Mouse (Mus musculus): ENCODE measurements around the gene Gm13101. TPM values are rescaled to one million over a fixed set of nuclear protein-coding genes. Genes with fewer than 3 reads are reported as not detected.
"Not testable (repeated sequence)": the region's sequence is repeated elsewhere in the genome, so short reads cannot be mapped to it uniquely, and the experiment has no call there.

Gene Gm13101
- polyA plus RNA-seq (2014; fragmentation: Nextera tagmentation; extraction: Ambion mirVana) = not detected in 2 replicates

- not testable (repeated sequence) for H3K9me3 ChIP-seq (ENCODE audit: control insufficient read depth, low read length); ATAC-seq (ENCODE audit: low read depth); H3K27me3 ChIP-seq (replicated peaks; ENCODE audit: control insufficient read depth, insufficient read depth, low read length); H3K4me3 ChIP-seq (ENCODE audit: low read depth, low read length); H3K4me2 ChIP-seq (ENCODE audit: low read depth, low read length); H3K9ac ChIP-seq (ENCODE audit: low read depth, low read length); H3K4me1 ChIP-seq (ENCODE audit: control insufficient read depth, insufficient read depth, low read length); DNase-seq (ENCODE audit: low spot score); H3K36me3 ChIP-seq (ENCODE audit: control insufficient read depth, insufficient read depth, low read length); H3K27ac ChIP-seq (replicated peaks; ENCODE audit: low read depth, low read length)
- WGBS = 39% methylated on average over 2 of the region's 2 CpGs
Measured at GRCm38 (mm10) chr4:143966850-143967249, at the start of gene Gm13101. TSS of gene Gm13101 (minus strand) at chr4:143966950.

GRCm38 (mm10) chr4:143994269-143994668 lies 27.5 kb upstream of the Gm13101 start, which contains the start of gene Pramef17:
TSS of gene Pramef17 (minus strand) at chr4:143994369.
- H3K27ac ChIP-seq (replicated peaks; ENCODE audit: low read depth, low read length); H3K9me3 ChIP-seq (ENCODE audit: control insufficient read depth, low read length); DNase-seq (ENCODE audit: low spot score); H3K36me3 ChIP-seq (ENCODE audit: control insufficient read depth, insufficient read depth, low read length); H3K4me3 ChIP-seq (ENCODE audit: low read depth, low read length); H3K4me1 ChIP-seq (ENCODE audit: control insufficient read depth, insufficient read depth, low read length); ATAC-seq (ENCODE audit: low read depth); H3K4me2 ChIP-seq (ENCODE audit: low read depth, low read length); H3K27me3 ChIP-seq (replicated peaks; ENCODE audit: control insufficient read depth, insufficient read depth, low read length); H3K9ac ChIP-seq (ENCODE audit: low read depth, low read length): not testable (repeated sequence)
- WGBS = 61% methylated on average over 3 of the region's 3 CpGs

- DNase-seq (ENCODE audit: low spot score); H3K4me3 ChIP-seq (ENCODE audit: low read depth, low read length); H3K27ac ChIP-seq (replicated peaks; ENCODE audit: low read depth, low read length); H3K27me3 ChIP-seq (replicated peaks; ENCODE audit: control insufficient read depth, insufficient read depth, low read length); H3K36me3 ChIP-seq (ENCODE audit: control insufficient read depth, insufficient read depth, low read length); ATAC-seq (ENCODE audit: low read depth); H3K9me3 ChIP-seq (ENCODE audit: control insufficient read depth, low read length); H3K4me1 ChIP-seq (ENCODE audit: control insufficient read depth, insufficient read depth, low read length); H3K4me2 ChIP-seq (ENCODE audit: low read depth, low read length); H3K9ac ChIP-seq (ENCODE audit: low read depth, low read length): not testable (repeated sequence)
- WGBS = 95% methylated on average over 11 of the region's 17 CpGs
Measured at GRCm38 (mm10) chr4:143988126-143988525, 21.4 kb upstream of the Gm13101 start.

GRCm38 (mm10) chr4:143987475-143987941 lies 20.8 kb upstream of the Gm13101 start:
- not testable (repeated sequence) for H3K4me3 ChIP-seq (ENCODE audit: low read depth, low read length); H3K36me3 ChIP-seq (ENCODE audit: control insufficient read depth, insufficient read depth, low read length); ATAC-seq (ENCODE audit: low read depth); H3K27me3 ChIP-seq (replicated peaks; ENCODE audit: control insufficient read depth, insufficient read depth, low read length); H3K4me2 ChIP-seq (ENCODE audit: low read depth, low read length); H3K4me1 ChIP-seq (ENCODE audit: control insufficient read depth, insufficient read depth, low read length); DNase-seq (ENCODE audit: low spot score); H3K27ac ChIP-seq (replicated peaks; ENCODE audit: low read depth, low read length); H3K9ac ChIP-seq (ENCODE audit: low read depth, low read length); H3K9me3 ChIP-seq (ENCODE audit: control insufficient read depth, low read length)
- WGBS = 96% methylated on average over 7 of the region's 17 CpGs

GRCm38 (mm10) chr4:143985733-143986132 lies 19.0 kb upstream of the Gm13101 start:
- ATAC-seq (ENCODE audit: low read depth); DNase-seq (ENCODE audit: low spot score); H3K36me3 ChIP-seq (ENCODE audit: control insufficient read depth, insufficient read depth, low read length); H3K4me2 ChIP-seq (ENCODE audit: low read depth, low read length); H3K4me1 ChIP-seq (ENCODE audit: control insufficient read depth, insufficient read depth, low read length); H3K9me3 ChIP-seq (ENCODE audit: control insufficient read depth, low read length); H3K9ac ChIP-seq (ENCODE audit: low read depth, low read length); H3K4me3 ChIP-seq (ENCODE audit: low read depth, low read length); H3K27me3 ChIP-seq (replicated peaks; ENCODE audit: control insufficient read depth, insufficient read depth, low read length); H3K27ac ChIP-seq (replicated peaks; ENCODE audit: low read depth, low read length): not testable (repeated sequence)
- WGBS = 94% methylated on average over 2 of the region's 9 CpGs

- H3K4me3 ChIP-seq (ENCODE audit: low read depth, low read length); H3K9ac ChIP-seq (ENCODE audit: low read depth, low read length); H3K4me2 ChIP-seq (ENCODE audit: low read depth, low read length); H3K9me3 ChIP-seq (ENCODE audit: control insufficient read depth, low read length); H3K36me3 ChIP-seq (ENCODE audit: control insufficient read depth, insufficient read depth, low read length); DNase-seq (ENCODE audit: low spot score); ATAC-seq (ENCODE audit: low read depth); H3K4me1 ChIP-seq (ENCODE audit: control insufficient read depth, insufficient read depth, low read length); H3K27me3 ChIP-seq (replicated peaks; ENCODE audit: control insufficient read depth, insufficient read depth, low read length); H3K27ac ChIP-seq (replicated peaks; ENCODE audit: low read depth, low read length): not testable (repeated sequence)
- WGBS = no CpG with 5 or more reads among the region's 7 CpGs
Measured at GRCm38 (mm10) chr4:143985165-143985564, 18.4 kb upstream of the Gm13101 start.

GRCm38 (mm10) chr4:143983446-143983845 lies 16.7 kb upstream of the Gm13101 start:
- H3K36me3 ChIP-seq (ENCODE audit: control insufficient read depth, insufficient read depth, low read length); H3K9ac ChIP-seq (ENCODE audit: low read depth, low read length); ATAC-seq (ENCODE audit: low read depth); H3K9me3 ChIP-seq (ENCODE audit: control insufficient read depth, low read length); H3K4me3 ChIP-seq (ENCODE audit: low read depth, low read length); H3K27me3 ChIP-seq (replicated peaks; ENCODE audit: control insufficient read depth, insufficient read depth, low read length); DNase-seq (ENCODE audit: low spot score); H3K27ac ChIP-seq (replicated peaks; ENCODE audit: low read depth, low read length); H3K4me2 ChIP-seq (ENCODE audit: low read depth, low read length); H3K4me1 ChIP-seq (ENCODE audit: control insufficient read depth, insufficient read depth, low read length): not testable (repeated sequence)
- whole genome bisulfite sequencing = no CpG with 5 or more reads among the region's 1 CpGs

GRCm38 (mm10) chr4:143950916-143951315 lies 15.8 kb downstream of the Gm13101 start, which contains the start of gene Pramef25:
TSS of gene Pramef25 (minus strand) at chr4:143951016.
- not testable (repeated sequence) for DNase-seq (ENCODE audit: low spot score)

More at GRCm38 (mm10) chr4:143950916-143951315, 15.8 kb downstream of the Gm13101 start, which contains the start of gene Pramef25:
- H3K4me3 ChIP-seq (ENCODE audit: low read depth, low read length); H3K9ac ChIP-seq (ENCODE audit: low read depth, low read length); H3K4me2 ChIP-seq (ENCODE audit: low read depth, low read length); H3K4me1 ChIP-seq (ENCODE audit: control insufficient read depth, insufficient read depth, low read length); H3K9me3 ChIP-seq (ENCODE audit: control insufficient read depth, low read length); H3K27ac ChIP-seq (replicated peaks; ENCODE audit: low read depth, low read length); ATAC-seq (ENCODE audit: low read depth); H3K36me3 ChIP-seq (ENCODE audit: control insufficient read depth, insufficient read depth, low read length); H3K27me3 ChIP-seq (replicated peaks; ENCODE audit: control insufficient read depth, insufficient read depth, low read length): not testable (repeated sequence)
- WGBS = 82% methylated on average over 1 of the region's 1 CpGs

All from embryonic facial prominence, embryonic 14.5 days (tissue).